Mouse (Mus musculus) lung, embryonic 16.5 days (tissue): Measurements from ENCODE around the gene Erf. TPM values are rescaled to one million over a fixed set of nuclear protein-coding genes. Genes with fewer than 3 reads are reported as not detected.

Source experiments
- ATAC-seq: fragments of 200-750 bp; cut with Nextera tagmentation; 2 replicates; pipeline ENCODE4 v1.8.0; 2017; ENCODE audit warnings: low read depth, mild to moderate bottlenecking, moderate library complexity
- H3K27ac ChIP-seq: fragments of 300-500 bp; sonication (generic); 2 replicates; pipeline ENCODE4 v1.5.1; 2014; ENCODE audit warnings: mild to moderate bottlenecking, control low read depth, low read length
- H3K27me3 ChIP-seq: fragments of 300-500 bp; sonication (generic); 2 replicates; pipeline ENCODE4 v1.6.1; 2014; ENCODE audit warnings: low read depth, low read length, mixed read lengths; ENCODE audit not compliant: control insufficient read depth, insufficient read depth
- H3K36me3 ChIP-seq: fragments of 300-500 bp; sonication (generic); 2 replicates; pipeline ENCODE4 v1.6.1; 2014; ENCODE audit warnings: low read length; ENCODE audit not compliant: control insufficient read depth, insufficient read depth
- H3K4me1 ChIP-seq: fragments of 300-500 bp; sonication (generic); replicated peaks from 2 replicates; pipeline ENCODE4 v1.6.1; 2014; ENCODE audit warnings: low read length, mixed read lengths; ENCODE audit not compliant: control insufficient read depth, insufficient read depth
- H3K4me2 ChIP-seq: fragments of 300-500 bp; sonication (generic); 2 replicates; pipeline ENCODE4 v1.6.1; 2014; ENCODE audit warnings: low read depth, low read length, control low read depth
- H3K4me3 ChIP-seq: fragments of 300-500 bp; sonication (generic); 2 replicates; pipeline ENCODE4 v1.5.1; 2014; ENCODE audit warnings: mild to moderate bottlenecking, low read length, control low read depth
- H3K9ac ChIP-seq: fragments of 300-500 bp; sonication (generic); 2 replicates; pipeline ENCODE4 v1.6.1; 2014; ENCODE audit warnings: low read length, control low read depth
- H3K9me3 ChIP-seq: fragments of 300-500 bp; sonication (generic); 2 replicates; pipeline ENCODE4 v1.6.1; 2016; ENCODE audit warnings: low read length; ENCODE audit not compliant: control insufficient read depth
- WGBS: fragments of 180-500 bp; shearing (Covaris S2); extraction: QIAGEN DNeasy Blood & Tissue Kit; methylation state at CpG from one replicate; pipeline ENCODE4 v1.1.7; 2014; 5-methylcytosine and 5-hydroxymethylcytosine counted together
- polyA plus RNA-seq: library from polyadenylated mRNA; unstranded; fragments of >200 nt; fragmentation: Nextera tagmentation; extraction: Ambion mirVana; gene quantifications from 2 replicates; pipeline ENCODE4 v1.2.1, GENCODE M21; 2015

The Erf gene
- 10.5 and 13.6 TPM in 2 replicates for polyA plus RNA-seq

- Histone ChIP-seq H3K4me2 (peak within 1 kb of the TSS; percentile 95), H3K4me1 (peaks cover 41% of the 10 kb centered on the region), H3K36me3 (peaks cover 6% of the 10 kb centered on the region), H3K27ac (peak within 1 kb of the TSS; percentile 99), H3K4me3 (peak within 1 kb of the TSS; percentile 98), H3K9ac (peak within 1 kb of the TSS; percentile 97), H3K27me3 (no peaks in the 10 kb centered on the region), H3K9me3 (no peaks in the 10 kb centered on the region)
- under 1% methylated on average over 67 of the region's 81 CpGs for WGBS
- peak; percentile 86 for ATAC-seq
Observed at GRCm38 (mm10) chr7:25250141-25250972, at the start of gene Erf. Gene Erf (minus strand): TSS chr7:25250761.

GRCm38 (mm10) chr7:25297454-25298325 is 47.1 kb upstream of the Erf start, which contains the start of gene Pafah1b3:
Gene Pafah1b3 (minus strand): TSS chr7:25297986.
- Histone ChIP-seq H3K4me3 (peak within 1 kb of the TSS; percentile 89), H3K4me1 (peaks cover 12% of the 10 kb centered on the region), H3K4me2 (peak within 1 kb of the TSS; percentile 91), H3K36me3 (peaks cover 16% of the 10 kb centered on the region), H3K9me3 (no peaks in the 10 kb centered on the region), H3K9ac (peak within 1 kb of the TSS; percentile 89), H3K27me3 (no peaks in the 10 kb centered on the region), H3K27ac (peak within 1 kb of the TSS; percentile 97)
- WGBS, result under 1% methylated on average over 49 of the region's 52 CpGs
- peak; percentile 93 for ATAC-seq

- Histone ChIP-seq H3K4me3 (peak overlapping the region; percentile 89), H3K27ac (peak overlapping the region; percentile 97), H3K9me3 (no peaks in the 10 kb centered on the region), H3K9ac (peak overlapping the region; percentile 89), H3K4me1 (peaks cover 12% of the 10 kb centered on the region), H3K27me3 (no peaks in the 10 kb centered on the region), H3K36me3 (peaks cover 22% of the 10 kb centered on the region), H3K4me2 (peak overlapping the region; percentile 91)
- under 1% methylated on average over 21 of the region's 21 CpGs for WGBS
- ATAC-seq, result peak; percentile 49
Observed at GRCm38 (mm10) chr7:25296945-25297453, 46.4 kb upstream of the Erf start.

- H3K27me3 ChIP-seq, result no peaks in the 10 kb centered on the region
- H3K9me3 ChIP-seq, result no peaks in the 10 kb centered on the region
- no peak overlapping the region for H3K4me2 ChIP-seq
- peaks cover 39% of the 10 kb centered on the region for H3K36me3 ChIP-seq
- WGBS, result 89% methylated on average over 12 of the region's 12 CpGs
- ATAC-seq, result no peak
- H3K27ac ChIP-seq, result no peak overlapping the region
- H3K4me1 ChIP-seq, result peaks cover 12% of the 10 kb centered on the region
- no peak overlapping the region for H3K9ac ChIP-seq
- H3K4me3 ChIP-seq, result no peak overlapping the region
Observed at GRCm38 (mm10) chr7:25294960-25295722, 44.6 kb upstream of the Erf start.

GRCm38 (mm10) chr7:25294495-25294894 is 43.9 kb upstream of the Erf start:
- Histone ChIP-seq H3K27me3 (no peaks in the 10 kb centered on the region), H3K4me3 (no peak overlapping the region), H3K9me3 (no peaks in the 10 kb centered on the region), H3K36me3 (peaks cover 46% of the 10 kb centered on the region), H3K9ac (no peak overlapping the region), H3K4me2 (no peak overlapping the region), H3K4me1 (peaks cover 12% of the 10 kb centered on the region), H3K27ac (no peak overlapping the region)
- ATAC-seq, result no peak
- 86% methylated on average over 4 of the region's 4 CpGs for WGBS

- WGBS, result 76% methylated on average over 10 of the region's 10 CpGs
- no peak overlapping the region for H3K27ac ChIP-seq
Observed at GRCm38 (mm10) chr7:25293191-25293739, 42.7 kb upstream of the Erf start.

GRCm38 (mm10) chr7:25292107-25292506 is 41.5 kb upstream of the Erf start:
- Histone ChIP-seq H3K4me2 (no peak overlapping the region), H3K4me3 (no peak overlapping the region), H3K36me3 (peaks cover 69% of the 10 kb centered on the region), H3K27me3 (no peaks in the 10 kb centered on the region), H3K27ac (no peak overlapping the region), H3K9ac (no peak overlapping the region), H3K9me3 (no peaks in the 10 kb centered on the region), H3K4me1 (peaks cover 10% of the 10 kb centered on the region)
- ATAC-seq, result no peak
- 61% methylated on average over 7 of the region's 7 CpGs for WGBS

More at GRCm38 (mm10) chr7:25293191-25293739, 42.7 kb upstream of the Erf start:
- H3K9ac ChIP-seq, result no peak overlapping the region
- H3K9me3 ChIP-seq, result no peaks in the 10 kb centered on the region
- ATAC-seq, result no peak
- H3K27me3 ChIP-seq, result no peaks in the 10 kb centered on the region
- H3K4me2 ChIP-seq, result no peak overlapping the region
- H3K36me3 ChIP-seq, result peaks cover 58% of the 10 kb centered on the region
- H3K4me3 ChIP-seq, result no peak overlapping the region
- peaks cover 11% of the 10 kb centered on the region for H3K4me1 ChIP-seq

GRCm38 (mm10) chr7:25290911-25291310 is 40.4 kb upstream of the Erf start:
- 80% methylated on average over 2 of the region's 2 CpGs for WGBS
- no peak overlapping the region for H3K4me3 ChIP-seq
- H3K4me2 ChIP-seq, result no peak overlapping the region
- no peaks in the 10 kb centered on the region; the same call in 1 of the 2 replicates for H3K4me1 ChIP-seq
- H3K9me3 ChIP-seq, result no peaks in the 10 kb centered on the region
- peak; percentile 16; the same call in 1 of the 2 replicates for ATAC-seq
- H3K36me3 ChIP-seq, result peaks cover 80% of the 10 kb centered on the region
- no peak overlapping the region for H3K9ac ChIP-seq
- H3K27ac ChIP-seq, result no peak overlapping the region
- H3K27me3 ChIP-seq, result no peaks in the 10 kb centered on the region
